Mouse (Mus musculus) small intestine, adult 2 months (tissue): ENCODE results near the gene Htr1d. TPM values are rescaled to one million over a fixed set of nuclear protein-coding genes. Genes with fewer than 3 reads are reported as not detected.
A peak's percentile ranks its signal among the peaks of the same experiment; 100 is the strongest.

Source experiments
- H3K27ac ChIP-seq: fragments of 200-500 bp; 2 replicates; pipeline ENCODE4 v1.5.1; 2012; ENCODE audit warnings: low read depth, low read length, control low read depth, inconsistent platforms; ENCODE audit not compliant: insufficient read depth
- H3K27me3 ChIP-seq: fragments of 200-500 bp; 2 replicates; pipeline ENCODE4 v1.6.1; 2012; ENCODE audit warnings: mild to moderate bottlenecking, moderate library complexity, low read length, inconsistent platforms; ENCODE audit not compliant: control insufficient read depth, insufficient read depth
- H3K36me3 ChIP-seq: fragments of 200-500 bp; 2 replicates; pipeline ENCODE4 v1.6.1; 2012; ENCODE audit warnings: mild to moderate bottlenecking, low read length, control low read depth, inconsistent platforms; ENCODE audit not compliant: control insufficient read depth, insufficient read depth
- H3K4me1 ChIP-seq: fragments of 200-500 bp; 2 replicates; pipeline ENCODE4 v1.6.1; 2012; ENCODE audit warnings: low read length, inconsistent platforms, mixed read lengths; ENCODE audit not compliant: control insufficient read depth, insufficient read depth, insufficient read length
- H3K4me3 ChIP-seq: fragments of 200-500 bp; 2 replicates; pipeline ENCODE4 v1.5.1; 2012; ENCODE audit warnings: low read depth, mild to moderate bottlenecking, control low read depth, inconsistent platforms, low read length, moderate library complexity
- CTCF ChIP-seq: fragments of 200-500 bp; IDR thresholded peaks from 2 replicates; pipeline ENCODE4 v1.5.1; 2012; ENCODE audit warnings: low read depth, mild to moderate bottlenecking, control low read depth, inconsistent platforms, low read length, moderate library complexity, mixed read lengths; ENCODE audit not compliant: insufficient replicate concordance, insufficient read length; ENCODE audit errors: extremely low read depth
- POLR2A ChIP-seq: fragments of 200-500 bp; IDR thresholded peaks from 2 replicates; pipeline ENCODE4 v1.6.1; 2012; ENCODE audit warnings: low read depth, mild to moderate bottlenecking, control low read depth, inconsistent platforms, low read length, moderate library complexity
- whole genome bisulfite sequencing: fragments of 180-500 bp; shearing (Covaris S2); methylation state at CpG from one replicate; pipeline ENCODE4 v1.1.7; 2018; 5-methylcytosine and 5-hydroxymethylcytosine counted together
- polyA plus RNA-seq: library from polyadenylated mRNA; depleted of rRNA; stranded (reverse); fragments of >200 nt; gene quantifications from 2 replicates; pipeline ENCODE4 v1.2.3, GENCODE M21; 2012

The Htr1d gene
- polyA plus RNA-seq, 1 experiment = 0.23 TPM

DNA sequence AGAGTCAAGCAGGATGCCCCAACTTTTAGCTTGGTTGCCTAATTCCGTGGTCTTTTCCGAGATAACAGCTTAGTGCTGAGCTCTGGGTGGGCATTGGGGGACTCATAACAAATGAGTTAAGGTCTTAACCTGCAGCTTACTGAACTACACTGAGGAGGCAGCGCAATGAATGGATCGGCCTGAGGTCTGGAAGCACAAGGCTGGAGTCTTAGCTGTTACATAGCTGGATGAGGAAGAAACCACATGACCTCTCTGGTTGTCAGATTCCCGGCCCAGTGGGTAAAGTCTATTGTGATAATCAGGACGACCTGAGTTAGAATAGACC, 38.4 kb downstream of the Htr1d start:
- no peaks in the 10 kb centered on the region for H3K36me3 ChIP-seq
- H3K4me3 ChIP-seq = peak overlapping the region; percentile 70
- WGBS = 28% methylated on average over 6 of the region's 6 CpGs
- TF ChIP-seq CTCF (no peak), POLR2A (no peak)
- H3K4me1 ChIP-seq = peaks cover 31% of the 10 kb centered on the region
- peak overlapping the region; percentile 88 for H3K27ac ChIP-seq
- no peaks in the 10 kb centered on the region for H3K27me3 ChIP-seq

DNA sequence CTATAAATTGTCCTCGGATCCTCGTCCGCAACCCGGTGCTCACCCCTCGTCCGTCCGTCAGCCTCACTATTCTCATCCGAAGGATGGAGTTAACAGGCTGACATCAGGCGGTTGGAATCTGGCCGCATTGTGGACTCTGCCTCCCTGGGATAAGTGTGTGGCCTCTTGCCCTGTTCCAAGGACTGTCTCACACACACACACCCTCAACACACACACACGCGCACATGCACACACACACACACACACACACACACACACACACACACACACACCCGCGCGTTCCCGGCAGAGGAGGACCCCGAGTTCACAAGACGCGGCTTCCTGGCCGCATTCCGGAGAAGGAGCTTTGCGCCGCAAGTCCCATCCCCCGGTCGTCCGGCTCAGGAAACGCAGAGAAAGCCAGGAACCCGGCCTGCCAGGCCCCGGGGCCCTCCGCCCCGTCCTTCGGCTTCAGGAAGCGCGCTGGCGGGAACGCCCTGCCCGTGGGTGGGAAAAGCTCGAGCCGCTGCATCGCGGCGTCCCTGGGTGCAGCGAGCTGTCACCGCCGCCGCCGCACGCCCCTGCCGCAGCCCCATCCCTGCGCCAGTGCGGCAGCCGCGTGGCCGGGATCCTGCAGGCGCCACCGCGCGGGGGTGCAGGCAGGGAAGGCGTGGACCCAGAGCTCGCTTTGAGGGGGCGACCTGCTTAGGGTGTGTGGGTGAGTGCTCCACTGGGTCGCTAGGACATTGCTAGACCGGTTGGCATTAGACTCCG, 38.9 kb downstream of the Htr1d start, which contains the start of gene 6030445D17Rik:
6030445D17Rik (plus strand) TSS at position 165 of the 753 bp plus-strand sequence.
- Histone ChIP-seq H3K4me3 (peak within 1 kb of the TSS; percentile 70), H3K27me3 (no peaks in the 10 kb centered on the region), H3K36me3 (no peaks in the 10 kb centered on the region), H3K4me1 (peaks cover 31% of the 10 kb centered on the region), H3K27ac (peak within 1 kb of the TSS; percentile 88)
- WGBS = 1% methylated on average over 59 of the region's 64 CpGs
- 0 out of 2 replicates have a peak, but pooled peaks have one; percentile 25 for TF ChIP-seq POLR2A
- no peak for TF ChIP-seq CTCF

DNA sequence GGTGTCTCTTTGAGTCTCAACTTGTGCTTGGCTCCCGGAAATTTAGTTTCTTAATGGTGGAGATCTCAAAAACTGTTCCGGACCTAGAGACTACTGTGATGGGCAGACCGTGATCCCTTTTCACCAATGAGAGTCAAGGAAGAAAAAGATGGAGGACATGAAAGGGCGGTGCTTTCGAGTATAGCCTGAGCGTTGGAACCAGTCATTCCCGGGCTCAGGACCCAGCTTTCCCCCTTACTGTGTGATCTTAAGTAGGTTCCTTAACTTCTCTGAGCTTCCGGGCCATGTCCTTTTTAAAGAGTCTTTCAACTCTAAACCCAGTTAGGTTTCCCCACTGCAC, 39.5 kb downstream of the Htr1d start:
- peak overlapping the region; percentile 88 for H3K27ac ChIP-seq
- H3K27me3 ChIP-seq = no peaks in the 10 kb centered on the region
- peak overlapping the region; percentile 70 for H3K4me3 ChIP-seq
- TF ChIP-seq POLR2A (no peak), CTCF (no peak)
- H3K4me1 ChIP-seq = peaks cover 31% of the 10 kb centered on the region
- no peaks in the 10 kb centered on the region for H3K36me3 ChIP-seq
- 10% methylated on average over 8 of the region's 8 CpGs for WGBS

DNA sequence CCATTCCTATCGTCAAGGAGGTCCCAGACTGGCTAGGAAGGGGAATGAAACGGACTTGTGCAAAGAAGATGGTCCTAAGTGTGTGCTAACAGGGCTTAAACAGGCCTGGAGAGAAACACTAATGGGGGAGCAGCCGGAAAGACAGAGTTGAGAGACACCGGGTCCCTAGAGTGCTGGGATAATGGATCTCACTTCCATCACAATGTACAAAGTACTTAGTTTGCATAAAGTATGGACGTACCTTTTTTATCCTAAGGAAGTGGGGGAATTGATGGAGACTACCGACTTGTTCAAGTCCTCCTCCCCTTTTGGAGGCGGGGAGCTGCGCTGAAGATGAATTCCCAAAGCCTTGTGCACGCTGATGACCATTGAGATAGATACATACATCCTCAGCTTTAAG, 40.1 kb downstream of the Htr1d start:
- peak overlapping the region; percentile 47 for H3K4me3 ChIP-seq

DNA sequence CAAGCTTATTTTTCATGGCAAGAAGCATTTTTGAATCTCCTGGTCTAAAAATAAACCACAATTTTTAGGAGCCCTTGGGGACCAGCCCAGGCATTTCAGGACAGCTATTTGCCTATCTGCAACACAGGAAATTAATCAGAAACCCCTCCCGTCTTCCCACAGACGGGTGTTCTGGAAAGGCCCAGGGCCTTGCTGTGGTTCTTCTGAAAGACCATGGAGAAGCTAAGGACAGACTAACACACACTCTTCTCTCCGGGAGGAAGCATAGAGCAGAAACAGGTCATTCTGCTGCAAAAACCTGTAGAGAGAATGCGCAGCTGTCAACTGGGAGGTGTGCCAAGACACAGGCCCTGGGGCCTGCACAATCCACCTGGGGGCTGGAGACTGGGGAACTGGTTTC, 42.9 kb downstream of the Htr1d start:
- Histone ChIP-seq H3K36me3 (no peaks in the 10 kb centered on the region), H3K27me3 (no peaks in the 10 kb centered on the region), H3K4me3 (no peak overlapping the region), H3K4me1 (peaks cover 37% of the 10 kb centered on the region), H3K27ac (no peak overlapping the region)
- 29% methylated on average over 4 of the region's 4 CpGs for WGBS
- no peak for TF ChIP-seq POLR2A
- no peak for TF ChIP-seq CTCF

More for the DNA sequence above, 40.1 kb downstream of the Htr1d start:
- no peaks in the 10 kb centered on the region for H3K27me3 ChIP-seq
- 70% methylated on average over 9 of the region's 9 CpGs for WGBS
- TF ChIP-seq POLR2A = no peak
- H3K36me3 ChIP-seq = no peaks in the 10 kb centered on the region
- peak overlapping the region; percentile 88 for H3K27ac ChIP-seq
- peaks cover 37% of the 10 kb centered on the region for H3K4me1 ChIP-seq

DNA sequence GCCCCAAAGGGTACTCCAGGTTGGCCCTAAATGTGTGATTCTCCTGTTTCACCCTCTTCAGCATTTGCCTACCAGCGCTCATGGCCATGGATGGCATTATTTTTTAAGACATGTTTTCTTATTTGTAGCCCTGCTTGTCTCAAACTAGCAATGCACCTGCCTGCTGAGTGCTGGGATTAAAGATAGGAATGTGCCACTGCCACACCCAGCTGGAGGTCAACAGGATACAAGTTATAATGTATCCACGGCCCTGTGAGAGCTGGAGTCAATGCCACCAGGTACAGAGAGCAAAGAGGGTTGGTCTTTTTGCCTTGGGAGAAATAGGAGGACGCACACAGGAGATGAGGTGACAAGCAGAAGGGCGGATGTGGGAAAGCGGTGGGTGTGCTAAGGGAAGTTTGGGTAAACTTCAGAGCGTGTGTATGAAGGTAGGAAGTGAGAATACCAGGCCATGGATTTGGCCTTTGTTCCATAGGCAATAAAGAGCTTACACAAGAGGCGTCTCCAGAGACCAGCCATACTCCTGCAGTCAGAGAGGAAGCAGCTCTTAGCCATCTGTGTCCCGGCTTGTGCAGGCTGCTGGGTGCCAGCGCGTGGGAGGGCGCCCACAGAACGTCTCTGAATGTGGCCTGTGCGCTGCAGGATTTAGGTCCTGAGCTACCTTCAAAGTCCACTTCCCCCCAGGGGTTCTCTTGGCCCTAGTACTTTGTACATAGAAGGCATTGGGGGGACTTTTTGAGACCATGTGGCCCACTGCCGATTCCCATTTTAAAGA, 45.4 kb downstream of the Htr1d start:
- Histone ChIP-seq H3K4me1 (peaks cover 29% of the 10 kb centered on the region), H3K27me3 (no peaks in the 10 kb centered on the region), H3K36me3 (no peaks in the 10 kb centered on the region), H3K27ac (peak overlapping the region; percentile 92), H3K4me3 (peak overlapping the region; percentile 91)
- WGBS = 37% methylated on average over 14 of the region's 14 CpGs
- no peak for TF ChIP-seq POLR2A
- TF ChIP-seq CTCF = no peak

DNA sequence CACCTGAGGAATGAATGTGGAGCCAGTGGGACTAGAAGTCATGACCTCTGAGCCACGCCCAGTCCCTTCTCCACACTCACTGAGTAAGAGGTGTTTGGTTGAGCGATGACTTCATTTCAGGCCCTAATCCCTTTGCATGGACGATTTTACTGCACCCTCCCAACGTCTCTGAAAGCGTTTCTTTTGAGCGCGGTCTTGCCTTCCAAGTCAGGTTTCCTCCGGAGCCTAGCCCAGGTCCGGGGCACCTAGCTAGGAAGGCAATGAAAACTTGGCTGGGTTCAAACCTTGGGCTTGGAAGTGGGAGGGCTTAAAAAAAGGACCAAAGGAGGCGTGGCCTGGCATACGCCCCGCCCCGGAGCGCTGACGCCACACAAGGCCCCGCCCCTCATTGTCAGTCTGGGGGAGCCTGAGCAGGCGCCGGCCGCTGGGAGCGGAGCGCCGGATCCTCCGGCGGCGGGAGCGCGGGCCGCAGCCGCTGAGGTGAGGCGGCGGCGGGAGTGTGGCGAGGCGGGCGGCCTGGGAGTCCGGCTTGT, 46.1 kb downstream of the Htr1d start, which contains the start of gene Luzp1:
Luzp1 (plus strand) TSS at position 391 of the 533 bp plus-strand sequence.
- no peaks in the 10 kb centered on the region for H3K36me3 ChIP-seq
- H3K27me3 ChIP-seq = no peaks in the 10 kb centered on the region
- TF ChIP-seq POLR2A = peak; percentile 95
- TF ChIP-seq CTCF = no peak
- WGBS = under 1% methylated on average over 36 of the region's 36 CpGs
- peaks cover 26% of the 10 kb centered on the region for H3K4me1 ChIP-seq
- H3K4me3 ChIP-seq = peak within 1 kb of the TSS; percentile 91
- H3K27ac ChIP-seq = peak within 1 kb of the TSS; percentile 92
